Mouse (Mus musculus): ENCODE measurements around the gene Liph.

GRCm38 (mm10) chr16:22027474-22027873, 32.0 kb upstream of the Liph start:
- TF ChIP-seq FLI1 (IDR thresholded peaks at IDR 0.05; ENCODE audit: low read length) (no peak), GATA1 (IDR thresholded peaks at IDR 0.05; ENCODE audit: borderline replicate concordance, low read length) (no peak)
